Mouse (Mus musculus): Measurements from ENCODE around the gene Mdga1. TPM values are rescaled to one million over a fixed set of nuclear protein-coding genes. Genes with fewer than 3 reads are reported as not detected.
A peak's percentile ranks its signal among the peaks of the same experiment; 100 is the strongest.

The Mdga1 gene
- total RNA-seq, 2 experiments from 2014 or later = 45.0 to 47.1 TPM

DNA sequence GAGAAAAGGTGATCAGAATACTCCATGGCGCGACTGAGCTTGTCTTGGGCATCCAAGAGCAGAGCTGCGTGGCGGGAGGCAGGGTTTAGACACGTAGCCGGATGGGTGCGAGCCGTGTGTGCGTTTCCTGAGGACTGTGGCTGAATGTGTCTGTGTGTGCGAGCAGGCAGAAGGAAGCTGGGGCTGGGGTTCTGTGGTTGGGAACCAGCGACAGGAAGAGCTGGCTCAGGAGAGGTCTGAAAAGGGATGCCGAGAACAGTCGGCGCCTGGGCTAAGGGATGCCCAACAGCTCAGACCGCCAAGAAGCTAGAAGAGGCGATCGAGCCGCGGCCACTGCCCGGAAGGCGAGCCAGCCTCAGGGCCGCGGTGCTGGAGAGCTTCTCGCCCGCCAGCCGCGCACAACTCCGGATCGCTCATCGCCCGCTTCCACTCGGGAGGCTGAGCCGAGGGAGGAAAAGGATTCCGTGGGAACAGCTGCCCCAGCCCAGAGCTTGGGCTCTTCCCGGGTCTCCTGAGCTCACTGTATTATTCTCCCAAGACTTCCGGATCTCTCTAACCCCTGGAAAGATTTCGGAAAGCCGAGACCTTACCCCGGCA, 83.1 kb downstream of the Mdga1 start:
- DNase-seq = no peak

GRCm38 (mm10) chr17:29886061-29886460, 83.8 kb downstream of the Mdga1 start:
- DNase-seq = no peak

DNA sequence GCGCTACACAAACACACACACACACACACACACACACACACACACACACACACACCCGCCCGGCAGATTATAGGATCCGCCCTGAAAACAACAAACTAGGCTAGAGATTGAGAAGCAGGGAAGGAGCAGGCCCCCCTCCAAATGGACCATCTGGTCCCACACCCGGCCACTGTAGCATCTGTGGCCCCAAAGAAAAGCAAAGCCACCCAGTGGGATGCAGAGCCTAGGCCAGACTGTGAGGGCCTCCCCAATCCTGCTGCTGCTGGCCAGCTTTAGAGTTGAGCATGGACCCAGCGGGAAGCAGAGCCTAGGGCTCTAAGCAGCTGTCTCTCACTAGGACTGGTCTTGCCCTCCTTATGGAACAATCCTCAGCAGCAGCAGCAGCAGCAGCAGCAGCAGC, 85.3 kb downstream of the Mdga1 start:
- no peak for DNase-seq

DNA sequence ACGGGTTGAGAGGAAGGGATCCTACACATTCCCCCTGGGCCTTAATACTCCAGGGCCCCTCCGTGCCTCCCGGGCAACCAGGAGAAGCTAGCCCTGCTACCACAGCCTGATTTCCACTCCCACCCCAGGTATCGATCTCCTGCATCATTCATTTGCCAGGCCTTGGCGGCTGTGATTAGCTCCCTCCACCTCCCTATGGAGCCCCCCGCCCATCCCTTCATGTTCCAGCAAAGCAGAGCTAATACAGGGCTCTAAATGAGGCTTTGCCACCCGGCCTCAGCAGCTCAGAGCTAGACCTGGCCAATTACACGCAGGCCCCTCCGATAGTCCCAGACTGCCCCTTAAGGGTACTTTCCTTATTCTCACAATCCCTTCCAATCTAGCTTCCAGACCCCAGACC, 86.5 kb downstream of the Mdga1 start:
- DNase-seq = no peak

- DNase-seq = no peak
Measured at GRCm38 (mm10) chr17:29882885-29883284, 87.0 kb downstream of the Mdga1 start.

GRCm38 (mm10) chr17:29880251-29880650, 89.6 kb downstream of the Mdga1 start:
- no peak for DNase-seq

DNA sequence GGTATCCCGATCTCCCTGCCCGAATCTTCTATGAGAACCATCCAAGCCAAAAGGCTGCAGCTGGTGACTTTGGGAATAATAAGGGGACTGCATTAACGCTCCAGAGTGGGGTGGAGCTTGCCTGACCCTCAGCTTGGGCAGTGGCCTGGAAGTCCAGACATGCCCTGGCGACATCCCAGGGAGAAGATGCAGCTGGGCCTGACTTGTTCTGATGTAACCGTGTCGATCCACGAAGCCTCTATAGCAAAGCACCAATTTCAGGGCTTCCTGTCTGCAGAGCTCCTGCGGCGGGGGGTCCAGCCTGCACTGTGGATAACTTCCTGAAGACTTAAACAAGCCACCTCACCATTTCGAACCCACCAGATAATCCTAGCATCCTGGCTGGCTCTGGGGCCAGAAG, 90.9 kb downstream of the Mdga1 start:
- no peak for DNase-seq

GRCm38 (mm10) chr17:29874082-29874679, 95.7 kb downstream of the Mdga1 start:
- no peak for DNase-seq

DNA sequence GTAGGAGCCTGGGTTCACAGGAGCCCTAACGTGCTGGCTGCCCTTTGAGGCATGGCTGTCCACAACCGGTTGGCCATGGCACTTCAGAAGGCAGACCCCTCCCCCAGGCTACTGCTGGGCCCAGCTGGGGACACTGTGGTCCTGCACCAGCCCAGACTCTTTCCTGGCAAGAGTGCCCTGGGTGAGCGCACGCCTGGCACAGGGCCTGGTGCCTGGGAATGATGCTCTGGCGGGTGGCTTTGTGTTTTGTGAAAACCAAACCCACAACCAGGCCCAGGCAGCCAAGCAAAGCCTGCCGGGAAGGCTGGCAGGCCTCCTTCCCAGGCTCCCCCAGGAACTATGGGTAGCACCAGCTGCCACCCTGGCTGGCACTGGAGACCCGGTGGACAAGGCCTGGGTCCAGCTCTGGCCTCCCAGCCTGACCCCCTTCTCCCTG, 96.3 kb downstream of the Mdga1 start:
- DNase-seq = peak; percentile 79

- no peak for DNase-seq
Measured at GRCm38 (mm10) chr17:29870316-29870715, 99.6 kb downstream of the Mdga1 start.

DNA sequence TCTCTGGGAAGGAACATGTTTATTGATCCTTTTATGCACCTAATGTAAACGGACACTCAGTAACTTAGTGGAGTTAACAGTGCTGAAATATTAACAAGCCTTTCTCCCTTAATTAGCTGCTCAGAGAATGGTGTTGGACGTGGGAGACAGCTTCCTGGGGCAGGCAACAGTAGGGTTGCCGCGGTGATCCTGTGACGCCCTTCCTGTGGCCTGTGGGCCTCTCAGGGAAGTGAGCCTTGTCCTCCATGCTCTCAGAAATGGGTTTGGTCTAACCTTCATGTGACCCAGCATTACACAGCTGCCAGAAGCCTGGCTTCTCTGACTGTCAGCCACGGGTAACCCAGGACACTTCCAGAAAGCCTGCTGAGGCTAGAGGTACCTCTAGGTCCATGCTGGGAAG, 104.0 kb downstream of the Mdga1 start:
- no peak for DNase-seq

DNA sequence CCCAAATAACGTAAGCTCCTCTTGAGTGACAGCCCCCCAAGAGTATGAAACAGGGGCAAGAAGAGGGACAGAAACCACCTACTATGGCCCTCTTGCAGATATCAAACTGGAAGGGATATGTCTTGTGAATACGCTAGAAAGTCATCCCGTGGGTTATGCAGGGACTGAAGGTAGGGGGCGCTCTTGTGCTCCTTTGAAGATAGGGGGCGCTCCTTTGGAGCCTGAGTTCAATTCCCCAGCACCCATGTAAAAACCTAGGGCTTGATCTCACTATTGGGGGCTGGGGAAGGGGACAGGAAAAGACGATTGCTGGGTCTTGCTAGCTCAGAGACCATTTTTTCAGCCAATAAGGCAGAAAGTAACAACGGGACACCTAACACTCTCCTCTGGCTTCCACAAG, 105.4 kb downstream of the Mdga1 start:
- no peak for DNase-seq

GRCm38 (mm10) chr17:29859788-29860283, 110.1 kb downstream of the Mdga1 start:
- no peak for DNase-seq

DNA sequence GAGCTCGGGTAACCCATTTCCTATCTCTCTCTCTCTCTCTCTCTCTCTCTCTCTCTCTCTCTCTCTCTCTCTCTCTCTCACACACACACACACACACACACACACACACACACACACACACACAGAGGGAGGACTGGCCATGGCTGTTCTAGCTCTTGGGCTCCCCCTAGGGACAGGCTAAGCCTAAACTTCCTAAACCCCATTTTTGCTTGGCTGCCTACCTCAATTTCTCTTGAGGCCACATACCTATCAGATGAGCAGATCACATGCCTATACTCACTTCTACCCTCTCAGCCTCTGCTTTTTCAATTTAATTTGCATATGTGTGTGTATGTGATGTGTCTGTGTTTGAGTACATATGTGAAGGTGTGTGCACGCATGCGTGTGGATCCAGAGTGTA, 111.1 kb downstream of the Mdga1 start:
- DNase-seq = no peak

DNA sequence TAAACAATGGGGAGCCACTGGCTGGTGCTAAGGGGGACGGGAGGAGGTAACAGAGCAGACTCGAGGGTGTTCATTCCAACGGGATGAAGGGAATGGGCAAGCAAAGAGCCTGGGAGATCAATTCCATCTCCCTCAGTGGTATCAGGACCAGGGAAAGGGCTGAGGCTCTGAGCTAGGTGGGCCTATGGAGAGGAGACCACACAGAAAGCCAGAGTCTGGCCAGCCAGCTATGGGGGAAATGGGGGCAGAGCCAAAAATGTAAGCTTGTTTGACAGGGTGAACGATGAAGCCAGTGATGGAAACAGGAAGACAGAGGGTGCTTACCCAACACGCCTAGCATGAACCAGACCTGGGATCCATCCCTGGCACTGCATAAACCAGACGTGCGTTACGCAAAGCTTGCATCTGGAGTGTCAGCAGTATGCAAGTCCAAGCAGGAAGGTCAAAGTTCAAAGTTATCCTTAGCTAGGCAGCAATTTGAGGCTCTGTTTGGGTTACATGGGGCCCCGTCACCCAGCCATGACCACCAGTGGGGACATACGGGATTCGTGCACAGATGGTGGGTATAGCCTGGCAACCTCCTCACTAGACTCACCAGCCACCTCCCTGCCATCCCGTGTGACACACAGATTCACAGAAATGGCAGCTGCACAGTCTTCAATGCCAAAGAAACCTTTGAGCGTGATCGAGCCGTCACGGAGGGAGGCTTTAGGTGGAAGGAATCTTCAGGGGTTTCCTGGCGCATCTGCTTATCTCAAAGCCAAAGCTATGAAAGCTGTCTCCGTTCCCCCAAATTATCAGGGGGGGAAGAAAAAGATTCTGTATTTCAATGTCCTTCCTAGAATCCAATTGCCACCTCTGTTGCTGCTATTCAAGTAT, 113.9 kb downstream of the Mdga1 start:
- no peak for DNase-seq

DNA sequence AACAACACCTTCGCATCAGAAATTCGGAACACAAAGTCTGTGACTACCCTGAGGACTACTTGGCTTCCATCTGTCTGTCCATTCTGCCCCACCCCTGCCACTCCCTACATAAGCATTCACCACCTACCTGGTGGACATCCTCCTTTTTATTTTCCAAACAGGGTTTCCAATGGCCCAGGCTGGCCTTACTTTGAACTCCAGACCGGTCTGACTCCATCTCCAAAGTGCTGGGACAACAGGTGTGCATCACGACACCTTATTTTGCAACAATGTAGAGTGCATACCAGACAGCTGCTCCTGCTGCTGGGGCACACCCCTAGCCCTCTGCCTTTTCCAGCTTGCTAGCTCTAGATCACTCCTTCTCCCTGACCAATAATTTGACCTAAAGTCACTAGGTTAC, 115.1 kb downstream of the Mdga1 start:
- no peak for DNase-seq

DNA sequence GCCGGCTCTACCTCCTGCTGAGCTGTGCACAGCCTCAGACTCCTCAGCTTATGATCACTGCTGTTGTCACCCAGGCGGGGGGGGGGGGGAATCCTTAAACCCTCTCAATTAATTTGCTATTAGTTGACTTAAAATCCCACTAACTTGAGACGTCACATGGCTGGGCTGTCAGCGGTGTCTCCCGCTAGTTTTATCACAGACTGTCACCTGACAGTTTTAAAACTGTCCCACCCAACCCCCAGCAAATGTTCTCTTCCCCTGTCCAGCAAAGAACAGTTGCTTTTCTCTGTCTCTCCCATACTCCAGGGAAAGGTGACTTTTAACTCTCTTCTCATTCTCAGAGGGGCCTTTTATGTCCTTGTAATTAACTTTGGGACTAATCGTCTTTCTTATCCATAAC, 115.5 kb downstream of the Mdga1 start:
- DNase-seq = no peak

DNA sequence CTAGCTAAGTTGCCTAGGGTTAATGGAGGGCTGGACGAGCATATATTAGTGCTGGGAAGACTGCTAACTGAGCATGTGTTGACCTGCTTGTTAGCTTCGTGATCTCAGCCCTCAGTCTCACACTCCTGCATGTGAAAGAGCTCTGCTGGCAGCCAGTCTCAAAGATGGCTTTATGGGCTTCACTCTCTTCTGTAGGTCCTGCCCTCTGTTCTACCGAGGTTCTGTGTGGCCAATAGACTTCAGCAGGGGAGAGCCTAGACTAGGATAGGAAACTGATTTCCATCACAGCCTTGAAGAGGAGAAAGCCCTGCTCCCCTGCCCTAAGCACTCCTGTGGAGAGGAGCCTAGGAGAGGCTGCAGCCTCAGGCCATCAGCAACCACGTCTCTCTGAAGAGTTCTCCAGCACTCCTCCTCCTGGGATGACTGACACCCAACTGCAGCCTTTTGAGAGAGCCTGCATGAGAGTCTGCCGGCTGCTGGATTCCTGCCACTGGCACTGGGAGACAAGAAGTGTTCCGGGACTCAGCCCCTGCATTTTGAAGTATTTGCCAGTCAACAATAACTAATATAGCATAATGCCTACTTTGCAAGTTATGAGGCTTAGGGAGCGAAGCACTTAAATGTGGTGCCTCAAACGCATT, 116.9 kb downstream of the Mdga1 start:
- DNase-seq = no peak

GRCm38 (mm10) chr17:29849436-29849797, 120.5 kb downstream of the Mdga1 start:
- no peak for DNase-seq

DNA sequence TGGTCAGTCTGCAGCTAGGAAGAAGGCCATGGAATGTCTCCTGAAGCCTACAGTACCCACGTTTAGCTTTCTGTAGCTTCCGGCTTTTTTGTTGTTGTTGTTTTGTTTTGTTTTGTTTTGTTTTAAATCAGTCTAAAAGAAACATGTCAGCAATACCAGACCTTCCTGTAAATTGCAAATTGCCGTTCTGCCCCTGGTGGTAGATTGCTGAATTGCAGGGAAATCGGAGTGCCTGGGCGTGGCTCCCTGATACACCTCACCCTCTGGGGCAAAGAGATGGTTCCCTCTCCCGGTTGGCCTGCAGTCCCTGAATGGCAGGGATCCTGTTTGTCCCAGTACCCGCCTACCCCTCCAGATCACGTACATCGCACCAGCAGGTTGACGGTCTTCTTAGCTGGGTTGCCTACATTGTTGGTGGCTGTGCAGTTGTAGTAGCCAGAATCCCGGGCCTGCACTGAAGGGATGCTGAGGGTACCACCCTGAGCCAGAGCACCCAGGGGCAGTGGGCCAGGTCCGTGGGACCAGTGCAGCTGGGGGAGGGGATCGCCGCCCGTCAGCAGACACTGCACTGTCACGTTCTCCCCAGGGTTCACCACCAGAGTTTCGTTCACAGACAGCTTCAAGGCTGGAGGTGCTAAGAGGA, 121.0 kb downstream of the Mdga1 start:
- DNase-seq = no peak

DNA sequence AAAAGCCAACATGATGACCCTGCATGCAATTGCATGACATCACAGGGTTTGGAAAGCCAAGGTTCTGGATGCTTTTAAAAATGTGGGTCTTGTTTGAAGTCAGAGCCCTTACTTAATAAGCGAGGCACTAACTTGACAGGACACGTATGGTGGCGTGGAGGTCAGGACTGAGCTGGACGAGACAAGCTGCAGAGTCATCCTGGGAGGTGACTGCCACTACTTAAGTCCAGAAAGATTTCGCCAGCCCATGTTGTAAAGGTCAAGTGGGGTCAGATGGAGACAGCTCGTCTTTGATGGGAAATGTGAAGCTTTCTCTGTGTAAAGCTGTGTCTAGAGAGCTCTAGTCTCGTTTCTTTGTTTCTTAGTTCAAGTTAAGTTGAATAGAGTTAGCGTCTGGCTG, 122.6 kb downstream of the Mdga1 start:
- DNase-seq = no peak

- DNase-seq = no peak
Measured at GRCm38 (mm10) chr17:29846284-29846683, 123.6 kb downstream of the Mdga1 start.

Measured in gastrocnemius, postnatal 25 days (tissue).